Mouse (Mus musculus): Measurements from ENCODE around the gene Pgam2. TPM values are rescaled to one million over a fixed set of nuclear protein-coding genes. Genes with fewer than 3 reads are reported as not detected.

Pgam2 gene
- polyA plus RNA-seq, 1 experiment from 2014 or later, result 17.8 TPM

DNA sequence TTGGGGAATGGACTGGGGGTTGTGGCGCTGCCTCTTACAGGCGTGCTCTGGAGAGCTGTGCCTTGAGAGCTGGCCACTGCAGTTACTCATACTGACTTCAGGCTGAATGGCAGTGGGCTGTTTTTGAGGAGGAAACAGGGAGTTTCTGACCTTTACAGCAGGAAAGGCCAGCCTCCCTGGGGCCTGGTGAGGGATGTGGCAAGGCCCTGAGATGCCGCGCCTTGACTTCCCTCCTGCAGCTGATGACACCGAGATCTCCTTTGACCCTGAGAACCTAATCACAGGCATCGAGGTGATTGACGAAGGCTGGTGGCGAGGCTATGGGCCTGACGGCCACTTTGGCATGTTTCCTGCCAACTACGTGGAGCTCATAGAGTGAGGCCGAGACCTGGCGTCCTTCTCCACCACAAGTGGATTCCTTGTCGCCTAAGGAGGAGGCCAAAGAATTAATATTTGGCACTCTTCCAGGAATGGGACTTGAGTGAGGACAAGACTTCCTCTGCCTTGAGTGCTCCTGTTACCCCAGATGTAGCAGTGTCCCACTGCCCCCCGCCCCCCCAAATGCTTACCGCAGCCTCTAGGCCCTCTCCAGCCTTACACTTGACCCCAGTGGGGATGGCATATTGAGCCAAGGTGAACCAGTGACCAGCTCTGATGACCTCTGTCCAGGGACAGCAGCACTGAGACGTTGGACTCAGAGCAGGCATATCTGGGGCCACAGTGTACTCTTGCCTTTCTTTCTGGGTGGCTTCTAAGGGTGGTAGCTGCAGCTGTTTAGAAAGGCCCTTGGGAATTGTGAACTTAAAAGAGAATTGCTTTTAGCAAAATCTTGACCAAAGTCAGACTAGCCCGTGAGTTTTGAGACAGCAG lies 3.7 kb downstream of the Pgam2 start:
- 78% methylated on average over 17 of the region's 17 CpGs for WGBS
- H3K36me3 ChIP-seq (ENCODE audit: control insufficient read depth, insufficient read depth, low read length), result peaks cover 12% of the 10 kb centered on the region
- no peak overlapping the region for H3K27ac ChIP-seq (ENCODE audit: low read length)
- H3K9ac ChIP-seq (ENCODE audit: low read depth, low read length), result no peak overlapping the region
- ATAC-seq, result no peak
- H3K9me3 ChIP-seq (ENCODE audit: control insufficient read depth, low read length), result no peaks in the 10 kb centered on the region
- H3K4me1 ChIP-seq (ENCODE audit: control insufficient read depth, insufficient read depth, low read length), result peaks cover 17% of the 10 kb centered on the region
- H3K4me3 ChIP-seq (ENCODE audit: low read length), result no peak overlapping the region
- no peaks in the 10 kb centered on the region for H3K27me3 ChIP-seq (replicated peaks; ENCODE audit: control insufficient read depth, insufficient read depth, low read length)
- H3K4me2 ChIP-seq (ENCODE audit: low read depth, low read length), result no peak overlapping the region

DNA sequence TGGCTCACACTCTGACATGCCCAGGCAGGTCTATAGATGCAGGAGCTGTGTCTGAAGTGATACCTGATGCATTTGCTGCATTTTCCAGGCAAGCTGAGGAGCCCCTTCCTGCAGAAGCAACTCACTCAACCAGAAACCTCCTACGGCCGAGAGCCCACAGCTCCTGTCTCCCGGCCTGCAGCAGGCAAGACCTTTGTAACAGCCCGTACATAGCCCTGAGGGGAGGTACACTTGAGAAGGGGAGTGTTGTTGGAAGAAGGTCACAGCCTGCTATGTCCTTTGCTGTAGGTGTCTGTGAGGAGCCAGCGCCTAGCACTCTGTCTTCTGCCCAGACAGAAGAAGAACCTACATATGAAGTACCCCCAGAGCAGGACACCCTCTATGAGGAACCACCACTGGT lies 5.6 kb downstream of the Pgam2 start:
- H3K36me3 ChIP-seq (ENCODE audit: control insufficient read depth, insufficient read depth, low read length), result peaks cover 15% of the 10 kb centered on the region
- no peak for ATAC-seq

DNA sequence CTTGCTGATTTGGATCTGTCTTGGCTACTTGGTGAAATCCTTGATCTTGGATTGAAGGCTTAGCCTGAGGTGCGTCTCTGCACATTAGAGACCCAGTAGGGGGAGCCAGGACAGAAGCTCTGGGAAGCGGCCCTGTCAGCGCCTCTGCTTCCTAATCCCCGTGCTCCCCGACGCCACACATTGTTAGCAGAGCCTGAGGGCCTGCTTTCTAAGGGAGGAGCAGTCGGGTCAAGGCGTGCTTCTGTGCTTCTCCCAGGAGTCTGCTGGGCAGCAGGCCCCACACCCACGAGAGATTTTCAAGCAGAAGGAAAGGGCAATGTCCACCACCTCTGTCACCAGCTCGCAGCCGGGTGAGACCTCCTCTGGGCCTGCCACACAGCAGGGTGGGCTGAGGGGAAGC lies 6.2 kb downstream of the Pgam2 start:
- H3K36me3 ChIP-seq (ENCODE audit: control insufficient read depth, insufficient read depth, low read length), result peaks cover 15% of the 10 kb centered on the region
- H3K9me3 ChIP-seq (ENCODE audit: control insufficient read depth, low read length), result no peaks in the 10 kb centered on the region
- no peak overlapping the region for H3K4me3 ChIP-seq (ENCODE audit: low read length)
- H3K9ac ChIP-seq (ENCODE audit: low read depth, low read length), result no peak overlapping the region
- H3K4me1 ChIP-seq (ENCODE audit: control insufficient read depth, insufficient read depth, low read length), result peaks cover 8% of the 10 kb centered on the region; the same call in 1 of the 2 replicates
- H3K27ac ChIP-seq (ENCODE audit: low read length), result no peak overlapping the region
- no peak overlapping the region for H3K4me2 ChIP-seq (ENCODE audit: low read depth, low read length)
- ATAC-seq, result no peak
- no peaks in the 10 kb centered on the region for H3K27me3 ChIP-seq (replicated peaks; ENCODE audit: control insufficient read depth, insufficient read depth, low read length)
- 72% methylated on average over 11 of the region's 11 CpGs for WGBS

More for the DNA sequence above, 5.6 kb downstream of the Pgam2 start:
- no peak overlapping the region for H3K4me2 ChIP-seq (ENCODE audit: low read depth, low read length)
- 95% methylated on average over 5 of the region's 5 CpGs for WGBS
- H3K9ac ChIP-seq (ENCODE audit: low read depth, low read length), result no peak overlapping the region
- H3K27ac ChIP-seq (ENCODE audit: low read length), result no peak overlapping the region
- peaks cover 9% of the 10 kb centered on the region; the same call in 1 of the 2 replicates for H3K4me1 ChIP-seq (ENCODE audit: control insufficient read depth, insufficient read depth, low read length)
- no peaks in the 10 kb centered on the region for H3K9me3 ChIP-seq (ENCODE audit: control insufficient read depth, low read length)
- no peaks in the 10 kb centered on the region for H3K27me3 ChIP-seq (replicated peaks; ENCODE audit: control insufficient read depth, insufficient read depth, low read length)
- no peak overlapping the region for H3K4me3 ChIP-seq (ENCODE audit: low read length)

DNA sequence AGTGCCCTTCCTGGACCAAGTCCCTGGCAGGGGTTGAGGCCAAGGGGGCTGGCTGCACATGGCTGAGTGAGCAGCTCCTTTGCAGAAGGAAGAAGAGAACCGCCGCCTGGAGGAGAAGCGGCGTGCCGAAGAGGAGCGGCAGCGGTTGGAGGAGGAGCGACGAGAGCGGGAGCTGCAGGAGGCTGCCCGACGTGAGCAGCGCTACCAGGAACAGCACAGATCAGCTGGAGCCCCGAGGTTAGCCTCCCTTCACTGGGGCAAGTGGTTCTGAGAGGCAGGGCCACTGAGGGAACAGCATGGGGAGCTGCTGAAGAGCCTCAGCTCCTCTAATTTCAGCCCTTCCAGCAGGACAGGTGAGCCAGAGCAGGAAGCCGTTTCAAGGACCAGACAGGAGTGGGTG lies 6.6 kb downstream of the Pgam2 start:
- H3K4me2 ChIP-seq (ENCODE audit: low read depth, low read length), result no peak overlapping the region
- WGBS, result 89% methylated on average over 15 of the region's 15 CpGs
- H3K9me3 ChIP-seq (ENCODE audit: control insufficient read depth, low read length), result no peaks in the 10 kb centered on the region
- H3K27me3 ChIP-seq (replicated peaks; ENCODE audit: control insufficient read depth, insufficient read depth, low read length), result no peaks in the 10 kb centered on the region
- no peak overlapping the region for H3K27ac ChIP-seq (ENCODE audit: low read length)
- no peak overlapping the region for H3K9ac ChIP-seq (ENCODE audit: low read depth, low read length)
- peaks cover 7% of the 10 kb centered on the region; the same call in 1 of the 2 replicates for H3K4me1 ChIP-seq (ENCODE audit: control insufficient read depth, insufficient read depth, low read length)
- no peak for ATAC-seq
- no peak overlapping the region for H3K4me3 ChIP-seq (ENCODE audit: low read length)
- peaks cover 15% of the 10 kb centered on the region for H3K36me3 ChIP-seq (ENCODE audit: control insufficient read depth, insufficient read depth, low read length)

DNA sequence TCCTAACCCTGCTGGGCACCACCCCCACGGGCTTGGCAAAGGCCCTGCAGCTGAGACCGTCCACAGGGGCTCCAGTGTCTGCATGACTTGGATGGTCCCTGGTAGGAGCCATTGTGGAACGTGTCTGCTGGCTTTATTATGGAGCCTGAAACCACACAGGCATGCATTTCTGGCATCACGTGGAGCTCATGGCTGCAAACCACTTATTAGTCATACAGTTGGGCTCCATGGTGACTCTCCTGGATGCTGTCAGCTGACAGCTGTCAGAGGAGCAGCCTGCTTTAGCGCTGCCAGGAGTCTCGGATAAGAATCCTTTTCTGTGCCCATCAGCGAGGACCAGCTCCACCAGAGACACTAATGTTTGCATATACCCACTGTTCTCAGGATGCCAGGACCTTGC lies 7.8 kb downstream of the Pgam2 start:
- Histone ChIP-seq H3K27me3 (replicated peaks; ENCODE audit: control insufficient read depth, insufficient read depth, low read length) (no peaks in the 10 kb centered on the region), H3K9me3 (ENCODE audit: control insufficient read depth, low read length) (no peaks in the 10 kb centered on the region), H3K9ac (ENCODE audit: low read depth, low read length) (no peak overlapping the region), H3K4me3 (ENCODE audit: low read length) (no peak overlapping the region), H3K4me1 (ENCODE audit: control insufficient read depth, insufficient read depth, low read length) (peaks cover 4% of the 10 kb centered on the region; the same call in 1 of the 2 replicates), H3K36me3 (ENCODE audit: control insufficient read depth, insufficient read depth, low read length) (peaks cover 15% of the 10 kb centered on the region), H3K27ac (ENCODE audit: low read length) (no peak overlapping the region), H3K4me2 (ENCODE audit: low read depth, low read length) (no peak overlapping the region)
- 92% methylated on average over 7 of the region's 7 CpGs for WGBS
- no peak for ATAC-seq

DNA sequence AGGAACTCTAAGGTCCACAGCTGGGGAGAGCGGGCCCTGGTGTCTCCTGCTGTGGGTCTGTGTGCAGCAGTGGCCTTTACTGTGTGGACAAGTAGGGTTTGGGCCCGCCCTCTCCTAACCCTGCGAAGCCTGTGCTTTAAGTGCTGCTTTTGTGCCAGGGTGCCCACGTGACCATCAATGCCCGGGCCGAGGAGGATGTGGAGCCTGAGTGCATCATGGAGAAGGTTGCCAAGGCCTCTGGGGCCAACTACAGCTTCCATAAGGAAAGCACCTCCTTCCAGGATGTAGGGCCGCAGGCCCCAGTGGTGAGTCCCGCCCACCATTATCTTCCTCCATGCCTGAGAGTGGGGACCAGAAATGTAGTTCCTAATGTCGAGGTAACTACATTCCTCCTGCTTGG lies 8.2 kb downstream of the Pgam2 start:
- Histone ChIP-seq H3K27ac (ENCODE audit: low read length) (no peak overlapping the region), H3K27me3 (replicated peaks; ENCODE audit: control insufficient read depth, insufficient read depth, low read length) (no peaks in the 10 kb centered on the region), H3K4me1 (ENCODE audit: control insufficient read depth, insufficient read depth, low read length) (peaks cover 4% of the 10 kb centered on the region; the same call in 1 of the 2 replicates), H3K36me3 (ENCODE audit: control insufficient read depth, insufficient read depth, low read length) (peaks cover 15% of the 10 kb centered on the region), H3K9me3 (ENCODE audit: control insufficient read depth, low read length) (no peaks in the 10 kb centered on the region), H3K4me2 (ENCODE audit: low read depth, low read length) (no peak overlapping the region), H3K9ac (ENCODE audit: low read depth, low read length) (no peak overlapping the region), H3K4me3 (ENCODE audit: low read length) (no peak overlapping the region)
- WGBS, result 91% methylated on average over 9 of the region's 9 CpGs
- no peak for ATAC-seq

DNA sequence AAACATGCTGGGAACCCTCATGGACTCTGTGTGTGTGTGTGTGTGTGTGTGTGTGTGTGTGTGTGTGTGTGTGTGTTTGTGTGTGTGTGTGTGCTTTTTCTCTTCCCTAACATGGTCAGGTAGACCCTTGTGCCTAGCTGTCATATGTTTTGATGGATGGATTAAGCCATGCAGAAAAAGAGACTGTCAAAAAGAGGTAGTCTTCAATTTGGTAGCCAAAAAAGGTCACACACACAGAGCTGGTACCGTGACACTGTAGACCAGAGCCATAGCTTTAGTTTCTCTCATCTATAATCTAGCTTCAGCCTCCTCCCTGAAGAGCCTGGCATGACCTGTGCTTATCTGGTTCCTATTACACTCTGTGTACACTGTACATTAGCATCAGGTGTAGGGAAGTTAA lies 13.1 kb downstream of the Pgam2 start:
- H3K36me3 ChIP-seq (ENCODE audit: control insufficient read depth, insufficient read depth, low read length), result peaks cover 4% of the 10 kb centered on the region
- no peak overlapping the region for H3K27ac ChIP-seq (ENCODE audit: low read length)
- no peaks in the 10 kb centered on the region for H3K27me3 ChIP-seq (replicated peaks; ENCODE audit: control insufficient read depth, insufficient read depth, low read length)
- H3K4me1 ChIP-seq (ENCODE audit: control insufficient read depth, insufficient read depth, low read length), result peaks cover 14% of the 10 kb centered on the region
- H3K4me2 ChIP-seq (ENCODE audit: low read depth, low read length), result no peak overlapping the region
- H3K4me3 ChIP-seq (ENCODE audit: low read length), result no peak overlapping the region
- no peaks in the 10 kb centered on the region for H3K9me3 ChIP-seq (ENCODE audit: control insufficient read depth, low read length)
- H3K9ac ChIP-seq (ENCODE audit: low read depth, low read length), result no peak overlapping the region
- 100% methylated on average over 1 of the region's 1 CpGs for WGBS
- no peak for ATAC-seq

DNA sequence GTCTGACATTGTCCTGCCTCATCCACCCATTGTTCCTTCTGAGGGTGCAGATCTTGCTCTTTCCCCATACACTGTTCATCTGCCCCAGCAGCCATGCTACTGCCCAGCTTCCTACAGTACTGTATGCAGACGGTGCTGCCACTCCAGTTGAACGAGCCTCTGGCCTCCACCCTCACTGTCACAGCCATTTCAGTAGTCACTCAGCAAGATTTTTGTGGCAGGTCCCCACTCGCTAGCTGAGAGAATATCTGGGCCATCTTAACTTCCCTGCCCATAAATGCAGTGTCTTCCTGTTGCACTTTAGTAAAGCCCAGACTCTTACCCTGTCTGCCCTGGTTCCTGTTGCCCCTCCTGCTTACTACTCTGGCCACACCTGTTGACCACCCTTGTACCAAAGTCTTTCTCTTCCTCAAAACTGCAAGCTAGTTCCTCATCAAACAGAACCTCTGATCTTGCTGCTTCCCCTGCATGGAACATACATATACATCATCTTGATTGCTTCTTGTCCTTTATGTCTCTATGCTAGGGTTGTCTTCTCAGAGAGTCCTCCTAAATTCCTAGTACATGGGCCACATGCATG lies 13.7 kb downstream of the Pgam2 start:
- Histone ChIP-seq H3K4me3 (ENCODE audit: low read length) (peak overlapping the region; percentile 82), H3K27me3 (replicated peaks; ENCODE audit: control insufficient read depth, insufficient read depth, low read length) (no peaks in the 10 kb centered on the region), H3K36me3 (ENCODE audit: control insufficient read depth, insufficient read depth, low read length) (peaks cover 3% of the 10 kb centered on the region; the same call in 1 of the 2 replicates), H3K9me3 (ENCODE audit: control insufficient read depth, low read length) (no peaks in the 10 kb centered on the region), H3K4me1 (ENCODE audit: control insufficient read depth, insufficient read depth, low read length) (peaks cover 14% of the 10 kb centered on the region), H3K4me2 (ENCODE audit: low read depth, low read length) (peak overlapping the region; percentile 75), H3K9ac (ENCODE audit: low read depth, low read length) (peak overlapping the region; percentile 75; the same call in 1 of the 2 replicates), H3K27ac (ENCODE audit: low read length) (peak overlapping the region; percentile 93)
- no peak for ATAC-seq
- WGBS, result 70% methylated on average over 3 of the region's 3 CpGs

DNA sequence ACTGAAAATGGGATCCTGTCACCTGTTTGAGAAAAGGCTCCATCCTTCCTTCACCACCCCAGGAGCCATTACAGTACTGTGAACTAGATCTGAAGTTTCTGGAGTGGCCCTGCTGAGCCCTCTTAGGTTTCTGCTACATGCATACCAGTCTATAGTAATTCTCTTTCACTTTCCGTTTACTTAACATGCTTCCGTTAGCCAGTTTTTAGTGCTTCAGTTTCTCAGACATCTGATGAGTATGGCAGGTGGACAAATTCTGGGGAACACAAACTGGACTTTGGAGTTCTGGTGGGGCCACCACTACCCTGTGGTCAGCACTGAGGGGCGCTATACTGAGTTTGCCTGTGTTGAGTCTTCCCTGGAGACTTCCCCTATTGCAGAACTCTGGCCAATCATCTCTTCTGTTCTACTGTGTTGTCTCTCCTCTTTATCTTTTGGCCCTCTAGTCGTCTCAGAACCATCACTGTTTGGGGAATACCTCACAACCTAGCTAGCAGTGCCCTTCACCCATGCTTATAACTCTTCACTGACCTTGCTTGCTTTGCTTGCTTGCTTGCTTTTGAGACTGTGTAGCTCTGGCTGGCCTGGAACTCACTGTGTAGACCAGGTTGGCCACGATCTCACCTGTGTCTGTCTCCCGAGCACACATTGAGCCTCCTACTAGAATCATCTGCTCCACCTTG lies 14.3 kb downstream of the Pgam2 start:
- no peaks in the 10 kb centered on the region for H3K9me3 ChIP-seq (ENCODE audit: control insufficient read depth, low read length)
- peak overlapping the region; percentile 75 for H3K4me2 ChIP-seq (ENCODE audit: low read depth, low read length)
- peaks cover 1% of the 10 kb centered on the region; the same call in 1 of the 2 replicates for H3K36me3 ChIP-seq (ENCODE audit: control insufficient read depth, insufficient read depth, low read length)
- no peaks in the 10 kb centered on the region for H3K27me3 ChIP-seq (replicated peaks; ENCODE audit: control insufficient read depth, insufficient read depth, low read length)
- H3K4me1 ChIP-seq (ENCODE audit: control insufficient read depth, insufficient read depth, low read length), result peaks cover 14% of the 10 kb centered on the region
- peak; percentile 19 for ATAC-seq
- WGBS, result 52% methylated on average over 6 of the region's 6 CpGs
- H3K27ac ChIP-seq (ENCODE audit: low read length), result peak overlapping the region; percentile 93
- H3K9ac ChIP-seq (ENCODE audit: low read depth, low read length), result peak overlapping the region; percentile 75
- peak overlapping the region; percentile 82 for H3K4me3 ChIP-seq (ENCODE audit: low read length)

All from intestine, embryonic 16.5 days (tissue).